Mouse (Mus musculus): ENCODE data around the gene Olfr137.

The Olfr137 gene

GRCm38 (mm10) chr17:38307470-38307869, at the start of gene Olfr137:
Gene Olfr137 (minus strand): TSS chr17:38307570.
- DNase-seq (ENCODE audit: low read depth, low spot score) = no peak

DNA sequence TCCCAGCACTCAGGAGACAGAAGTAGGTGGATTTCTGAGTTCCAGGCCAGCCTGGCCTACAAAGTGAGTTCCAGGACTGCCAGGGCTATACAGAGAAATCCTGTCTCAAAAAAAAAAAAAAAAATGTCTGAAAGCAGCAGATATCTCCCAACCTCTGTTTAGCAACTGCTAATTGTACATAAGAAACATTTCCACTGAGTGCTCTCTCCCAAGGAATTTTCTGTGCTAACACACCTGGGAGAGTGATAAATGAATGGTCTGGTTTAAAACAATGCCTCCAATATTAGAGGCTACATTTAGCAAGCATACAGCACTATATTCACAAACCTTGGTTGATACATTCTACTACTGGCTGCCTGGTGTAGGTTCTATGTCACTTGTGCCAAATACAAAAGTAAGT, 22.2 kb upstream of the Olfr137 start, which contains the start of gene Olfr136:
Gene Olfr136 (plus strand): TSS at position 301 of the 400 bp plus-strand sequence.
- DNase-seq (ENCODE audit: low read depth, low spot score) = no peak

GRCm38 (mm10) chr17:38260735-38261134, 46.6 kb downstream of the Olfr137 start, which contains the start of gene Olfr138:
Gene Olfr138 (plus strand): TSS chr17:38261035.
- DNase-seq (ENCODE audit: low read depth, low spot score) = no peak

Measured in c-Kit-negative CD71-positive TER-119-positive erythroid progenitor cells, embryonic 14.5 days (primary cell).